Mouse (Mus musculus) adrenal gland, postnatal 36 days (tissue): ENCODE results near the gene Gm21915. TPM values are rescaled to one million over a fixed set of nuclear protein-coding genes. Genes with fewer than 3 reads are reported as not detected.
A peak's percentile ranks its signal among the peaks of the same experiment; 100 is the strongest.

Source experiments
- DNase-seq, 2 experiments: peaks; one replicate each; pipeline ENCODE4 v3.0.0; 2021; ENCODE audit warnings: mixed read lengths in 1 of 2
- long read RNA-seq, 2 experiments: library from polyadenylated mRNA; stranded (forward); transcript quantifications; one replicate each; pipeline ENCODE4 v2.0.0; 2021; ENCODE audit warnings: borderline sequencing depth in 2 of 2
- total RNA-seq, 2 experiments: library from RNA; stranded (reverse); gene quantifications; 2 replicates each; pipeline ENCODE4 v1.2.3; 2021

Gene Gm21915
- total RNA-seq: not detected
- long read RNA-seq, experiment 1: 0 reads
- long read RNA-seq, experiment 2: 0 reads

DNA sequence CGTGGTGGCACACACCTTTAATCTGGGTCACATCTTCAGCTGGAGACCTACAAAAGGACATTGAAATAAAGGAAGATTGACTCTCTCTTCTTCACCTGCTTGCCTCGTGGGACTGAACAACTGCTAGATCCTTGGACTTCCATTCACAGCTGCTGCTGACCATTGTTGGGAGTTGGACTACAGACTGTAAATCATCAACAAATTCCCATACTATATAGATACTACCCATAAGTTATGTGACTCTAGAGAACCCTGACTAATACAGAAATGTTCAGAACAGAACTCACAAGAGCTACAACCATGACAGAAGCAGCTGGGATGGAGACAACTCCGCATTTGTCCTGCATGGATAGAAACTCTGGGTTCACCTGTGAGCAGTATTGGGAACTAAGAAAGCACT is at the start of gene Gm21915:
TSS of gene Gm21915 (plus strand) at position 301 of the 400 bp plus-strand sequence.
- DNase-seq: no peak

DNA sequence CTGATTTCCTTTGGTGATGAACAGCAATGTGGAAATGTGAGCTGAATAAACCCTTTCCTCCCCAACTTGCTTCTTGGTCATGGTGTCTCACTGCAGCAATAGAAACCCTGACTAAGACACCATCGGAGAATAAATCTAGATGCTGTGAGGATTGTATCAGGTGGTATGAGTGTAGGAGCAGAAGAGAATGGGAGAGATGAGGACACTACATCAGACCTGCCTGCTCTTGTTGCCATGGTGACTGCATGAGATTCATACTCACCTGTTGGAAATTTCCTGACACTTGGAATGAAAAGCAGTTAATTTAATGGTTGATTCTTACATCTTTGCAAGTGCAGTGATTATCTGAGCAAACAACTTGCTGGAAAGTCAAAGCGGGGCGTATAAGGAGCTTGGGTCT is 48.1 kb upstream of the Gm21915 start:
- DNase-seq: no peak

DNA sequence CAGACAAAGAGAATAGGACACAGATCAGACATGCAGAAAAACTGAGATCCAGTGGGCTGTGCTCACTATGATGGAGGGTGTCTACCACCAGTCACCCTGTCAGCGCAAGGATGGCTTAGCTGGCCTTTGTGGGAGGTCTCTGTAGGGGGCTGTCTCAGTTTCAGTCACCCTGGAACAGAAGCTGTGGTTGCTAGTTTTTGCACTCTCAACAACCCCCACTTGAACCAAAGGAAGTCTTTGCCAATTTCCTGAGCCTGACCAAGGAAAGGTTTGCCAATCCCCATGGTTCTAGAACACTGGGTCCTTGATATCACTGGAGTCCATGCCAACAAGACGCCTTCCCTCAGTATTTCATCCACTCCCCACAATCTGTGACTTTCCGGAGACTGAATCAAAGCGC is 47.6 kb upstream of the Gm21915 start:
- DNase-seq: no peak

DNA sequence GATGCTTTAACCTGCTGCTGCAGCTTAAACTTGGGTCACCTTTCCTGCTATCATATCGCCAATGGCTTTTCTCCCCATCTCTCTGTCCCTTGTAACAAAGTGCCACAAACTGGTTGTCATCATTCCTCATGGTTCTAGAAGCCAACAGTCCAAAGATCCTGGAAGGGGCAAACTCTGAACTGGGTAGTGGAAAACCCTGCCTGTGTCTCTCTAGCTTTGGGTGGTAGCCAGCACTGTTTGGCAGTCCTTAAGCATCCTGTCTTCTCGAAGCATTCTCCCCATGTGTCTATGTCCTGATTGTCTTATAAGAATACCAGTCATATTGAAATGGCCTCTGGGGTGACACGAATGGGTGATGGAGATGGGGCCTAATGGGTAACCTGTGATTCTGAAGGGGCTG is 45.1 kb upstream of the Gm21915 start:
- DNase-seq: no peak

DNA sequence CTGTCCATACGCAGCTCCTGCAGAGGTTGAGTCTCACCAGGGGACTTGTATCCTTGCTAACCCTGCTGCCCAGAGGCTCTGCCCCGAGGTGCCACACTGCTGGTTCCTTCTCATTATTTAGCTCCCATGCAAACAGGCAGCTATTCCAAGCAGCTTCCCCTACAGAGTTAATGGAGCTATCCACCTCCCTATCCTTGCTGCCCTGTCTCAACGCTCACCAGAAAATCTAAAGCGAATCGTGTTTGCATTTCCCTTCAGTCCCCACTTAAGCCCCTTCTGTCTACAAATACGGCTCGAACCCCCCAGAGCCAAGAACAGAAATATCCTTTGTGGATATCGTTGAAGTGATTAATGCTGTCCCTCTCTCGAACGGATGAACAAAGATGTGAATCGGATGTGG is 43.8 kb upstream of the Gm21915 start:
- no peak for DNase-seq

DNA sequence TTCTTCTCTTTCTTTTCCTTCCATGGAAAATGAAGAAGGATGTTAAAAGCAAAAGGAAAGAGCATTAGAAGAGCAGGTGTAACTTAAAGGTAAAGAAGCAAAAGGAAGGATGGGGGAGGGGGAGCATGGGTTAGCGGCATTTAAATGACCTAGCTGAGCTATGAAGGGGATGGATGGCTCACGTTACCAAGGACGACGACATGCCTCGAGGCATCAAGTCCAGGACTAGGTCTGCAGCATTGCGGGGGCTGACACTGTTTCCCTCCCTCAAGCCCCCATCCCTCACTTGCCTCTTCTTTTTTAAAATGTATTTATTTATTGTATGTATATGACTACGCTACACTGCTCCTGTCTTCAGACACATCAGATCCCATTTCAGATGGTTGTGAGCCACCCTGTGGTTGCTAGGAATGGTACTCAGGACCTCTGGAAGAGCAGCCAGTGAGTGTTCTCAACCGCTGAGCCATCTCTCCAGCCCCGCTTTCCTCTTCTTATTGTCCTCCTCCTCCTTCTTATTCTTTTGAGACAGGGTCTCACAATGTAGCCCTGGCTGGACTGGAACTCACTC is 43.2 kb upstream of the Gm21915 start:
- DNase-seq: no peak

DNA sequence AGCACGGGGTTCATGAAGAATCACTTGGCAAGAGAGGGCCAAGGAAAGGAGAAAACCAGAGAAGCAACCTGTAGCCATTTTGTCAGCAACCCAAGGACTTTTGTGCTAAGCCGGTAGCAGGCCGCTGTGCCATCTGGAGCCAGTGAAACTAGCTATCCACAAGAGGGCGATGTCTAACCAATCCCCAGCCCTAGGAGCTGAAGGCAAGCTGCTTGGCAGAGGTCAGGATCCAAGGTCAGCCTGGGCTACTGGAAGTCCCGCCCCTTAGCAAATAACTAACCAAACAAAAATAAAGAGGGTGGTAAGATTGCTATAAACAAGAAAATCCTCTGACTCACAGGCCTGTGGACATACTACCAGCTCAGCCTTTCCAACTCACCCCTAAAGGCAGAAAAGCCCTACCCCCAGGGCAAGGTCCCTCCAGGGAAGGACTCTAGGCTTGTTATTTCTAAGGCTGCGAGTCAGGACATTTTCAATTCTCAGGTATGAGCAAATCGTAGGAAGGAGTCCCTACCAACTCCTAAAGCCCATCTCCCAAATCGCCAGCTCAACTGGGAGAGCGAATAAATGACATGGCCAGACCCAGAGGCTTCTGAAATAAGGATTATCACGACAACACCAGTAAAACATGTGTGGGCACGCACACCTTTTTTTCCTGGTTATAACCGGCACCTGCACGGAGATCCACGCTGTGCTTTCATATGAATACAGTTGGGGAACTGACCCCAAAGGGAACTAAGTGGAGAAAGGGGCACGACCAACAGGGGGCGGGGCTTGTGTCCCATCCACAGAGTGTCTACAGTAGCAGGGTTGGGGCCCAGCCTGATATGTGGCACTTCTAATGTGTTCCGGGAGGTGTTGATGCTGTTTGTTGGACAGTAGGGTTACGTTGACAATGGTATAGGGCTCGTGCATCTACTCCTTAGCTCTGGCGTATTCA is 42.0 kb upstream of the Gm21915 start:
- DNase-seq: peak; percentile 74 to 75

DNA sequence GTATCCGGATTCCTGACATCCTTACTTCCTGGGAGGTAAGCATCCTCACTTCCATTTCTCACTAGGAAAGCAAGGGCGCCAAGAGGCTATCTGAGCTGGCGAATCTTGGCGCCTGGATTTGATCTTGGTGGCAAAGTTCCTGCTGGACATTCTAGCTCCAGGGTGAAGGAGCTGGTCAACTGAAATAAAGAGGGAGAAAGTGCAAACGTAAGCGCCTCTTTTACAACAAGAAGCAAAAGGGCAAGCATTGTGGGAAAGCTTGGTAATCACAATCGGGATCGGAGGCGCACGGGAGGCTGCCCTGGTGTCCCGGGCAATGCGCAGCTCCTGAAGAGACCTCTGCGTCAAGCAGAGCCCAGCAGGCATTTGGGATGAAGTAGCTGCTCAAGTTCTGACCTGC is 41.0 kb upstream of the Gm21915 start:
- DNase-seq: no peak

DNA sequence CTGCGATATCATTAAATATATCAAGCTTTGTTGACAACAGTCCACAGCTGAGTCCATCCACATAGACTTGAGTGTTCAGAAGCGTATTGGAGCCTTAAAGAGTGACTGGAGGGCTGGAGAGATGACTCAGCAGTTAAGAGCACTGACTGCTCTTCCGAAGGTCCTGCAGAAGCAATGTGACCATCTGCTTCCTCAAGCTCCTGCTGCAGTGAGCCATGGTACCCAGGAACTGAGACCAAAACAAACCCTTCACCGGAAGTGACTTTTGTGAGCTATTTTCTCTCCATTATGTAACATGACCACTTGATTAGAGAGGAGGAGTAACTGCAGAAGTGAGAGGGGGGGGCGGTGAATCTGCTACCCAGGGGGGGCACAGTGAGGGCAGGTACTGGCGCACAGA is 39.3 kb upstream of the Gm21915 start:
- DNase-seq: no peak

DNA sequence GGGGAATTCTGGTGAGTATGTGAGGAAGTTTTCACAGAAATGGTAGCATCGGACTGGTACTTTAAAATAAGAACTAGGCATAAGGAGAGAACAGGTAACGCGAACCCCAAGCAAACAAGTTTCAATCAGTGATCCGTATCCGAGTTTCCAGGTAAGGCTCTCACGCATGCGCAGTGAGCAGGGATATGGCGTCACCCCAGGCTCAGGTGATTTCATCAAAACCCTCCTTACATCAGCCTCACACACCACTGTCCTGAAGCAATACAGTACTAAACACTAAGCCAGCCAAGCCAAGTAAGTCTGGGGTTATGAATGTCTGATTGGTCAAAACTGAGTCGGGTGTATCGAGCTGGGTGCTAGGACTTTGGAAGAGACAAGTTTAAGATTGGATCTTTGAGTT is 38.9 kb upstream of the Gm21915 start:
- no peak for DNase-seq

DNA sequence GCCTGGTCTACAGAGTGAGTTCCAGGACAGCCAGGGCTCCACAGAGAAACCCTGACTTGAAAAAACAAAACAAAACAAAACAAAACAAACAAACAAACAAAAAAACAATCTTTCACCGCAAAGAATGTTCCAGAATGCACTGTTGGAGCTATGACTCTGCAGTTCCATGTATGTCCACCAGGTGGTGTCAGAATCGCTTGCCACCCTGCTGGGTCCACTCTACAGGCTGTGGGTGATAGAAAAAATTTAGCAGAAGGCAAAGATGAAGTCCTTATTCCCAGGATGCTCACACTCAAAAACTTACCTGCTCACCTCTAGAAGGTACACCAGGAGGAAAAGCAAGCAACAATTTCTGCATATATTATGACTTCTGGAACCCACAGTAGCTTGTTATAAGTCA is 34.4 kb upstream of the Gm21915 start:
- peak; percentile 71 to 72 for DNase-seq

DNA sequence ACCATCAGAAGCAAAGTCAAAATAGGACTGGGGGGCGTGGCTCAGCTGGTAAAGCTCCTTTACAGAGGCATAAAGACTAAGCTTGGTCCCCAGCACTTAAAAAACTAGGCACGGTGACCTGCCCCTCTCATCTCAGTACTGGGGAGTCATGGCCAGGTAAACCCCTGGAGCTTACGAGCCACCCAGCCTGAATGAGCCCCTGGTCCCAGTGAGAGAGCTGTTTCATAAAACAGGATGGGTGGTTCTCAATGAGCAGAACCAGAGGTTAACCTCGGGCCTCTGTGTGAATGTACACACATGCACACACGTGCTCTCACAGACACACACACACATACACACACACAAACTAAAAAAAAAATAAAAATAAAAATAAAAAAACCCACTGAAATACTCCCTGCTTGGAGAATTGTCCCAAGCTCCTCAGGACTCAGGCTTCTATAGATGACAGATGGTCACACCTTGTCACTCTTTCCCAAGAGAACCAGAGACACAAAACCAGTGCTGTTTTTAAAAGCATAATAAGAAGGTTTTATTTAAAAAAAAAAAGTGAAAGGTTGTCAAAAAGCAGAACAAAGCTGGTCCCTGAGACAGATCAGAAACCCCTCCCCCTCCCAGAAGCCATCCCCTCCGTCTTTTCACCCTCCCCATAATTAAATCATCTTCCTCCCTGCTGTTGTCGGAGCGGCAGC is 32.6 kb upstream of the Gm21915 start:
- no peak for DNase-seq

DNA sequence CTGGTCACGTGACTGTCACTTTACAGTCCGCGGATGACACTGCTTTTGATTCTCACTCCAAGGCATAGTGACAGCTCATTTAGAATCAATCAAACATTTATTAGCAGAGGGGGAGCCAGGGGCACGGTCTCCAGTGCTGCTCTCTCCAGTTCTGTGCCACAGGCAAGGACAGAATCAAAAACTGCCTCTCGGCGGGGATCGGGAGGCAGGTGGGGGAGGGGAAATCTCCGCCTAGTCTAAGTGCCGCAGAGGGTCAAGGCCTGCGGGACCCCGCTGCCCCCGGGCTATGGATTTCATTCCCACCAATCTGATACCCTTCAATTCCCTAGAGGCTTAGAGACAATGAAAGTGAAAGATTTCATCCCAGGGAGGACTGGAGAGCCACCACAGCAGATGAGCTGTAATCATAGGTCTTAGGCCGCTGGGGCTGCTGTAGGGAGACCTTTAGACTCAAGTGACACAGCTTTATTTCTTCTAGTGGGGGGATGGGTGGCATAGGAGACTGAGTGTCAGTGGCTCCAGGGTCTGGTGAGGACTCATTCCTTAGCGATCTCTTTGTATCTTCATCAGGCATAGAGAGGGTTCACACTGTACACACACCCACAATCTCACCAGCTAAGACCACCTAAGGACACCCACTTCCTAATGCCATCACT is 31.9 kb upstream of the Gm21915 start:
- DNase-seq: peak; percentile 37 to 53

DNA sequence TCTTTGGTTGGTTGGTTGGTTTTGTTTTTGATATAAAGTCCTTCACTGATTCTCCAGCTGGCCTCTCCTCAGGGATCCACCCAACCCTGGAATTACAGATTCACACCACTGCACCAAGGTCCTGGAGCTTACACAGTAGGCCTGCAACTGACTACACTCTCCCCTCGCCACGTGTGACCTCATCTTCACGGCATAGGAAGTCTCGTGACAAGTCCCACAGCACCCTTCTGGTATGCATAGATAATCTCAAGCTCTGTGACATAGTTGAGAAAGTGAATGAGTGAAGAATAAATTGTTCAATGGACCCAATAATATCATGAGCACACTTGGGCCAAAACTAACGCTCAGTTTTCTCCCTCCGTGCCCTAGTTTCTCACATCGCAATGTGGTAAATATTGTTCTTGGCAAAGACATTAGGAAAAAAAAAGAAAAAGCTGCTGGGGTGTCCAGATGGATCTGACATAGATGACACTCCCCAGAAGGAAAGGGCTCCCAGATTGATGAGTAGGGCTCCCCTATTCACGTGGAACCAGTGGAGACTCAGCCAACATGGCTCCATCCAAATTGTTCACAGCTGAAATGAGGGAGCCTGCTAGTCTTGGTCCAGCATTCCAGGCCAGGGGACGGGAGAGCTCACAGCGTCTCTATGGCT is 30.8 kb upstream of the Gm21915 start:
- no peak for DNase-seq

DNA sequence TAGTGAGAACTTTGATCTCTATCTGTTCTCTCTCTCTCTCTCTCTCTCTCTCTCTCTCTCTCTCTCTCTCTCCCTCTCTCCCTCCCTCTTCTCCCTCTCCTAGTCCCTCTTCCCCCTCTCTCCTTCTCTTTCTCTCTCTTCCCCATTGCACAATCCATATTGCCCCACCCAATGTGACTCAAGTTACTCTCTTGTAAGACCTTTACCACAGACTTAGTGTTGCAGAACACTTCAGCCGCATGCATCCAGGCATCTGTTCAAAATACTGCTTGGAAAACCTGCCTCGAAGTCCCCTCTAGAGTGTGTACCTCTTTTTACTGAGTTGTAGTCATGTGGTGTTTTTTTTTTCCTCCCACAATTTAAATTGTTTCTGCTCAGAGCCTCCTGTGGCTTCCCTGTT is 29.1 kb upstream of the Gm21915 start:
- DNase-seq: no peak

DNA sequence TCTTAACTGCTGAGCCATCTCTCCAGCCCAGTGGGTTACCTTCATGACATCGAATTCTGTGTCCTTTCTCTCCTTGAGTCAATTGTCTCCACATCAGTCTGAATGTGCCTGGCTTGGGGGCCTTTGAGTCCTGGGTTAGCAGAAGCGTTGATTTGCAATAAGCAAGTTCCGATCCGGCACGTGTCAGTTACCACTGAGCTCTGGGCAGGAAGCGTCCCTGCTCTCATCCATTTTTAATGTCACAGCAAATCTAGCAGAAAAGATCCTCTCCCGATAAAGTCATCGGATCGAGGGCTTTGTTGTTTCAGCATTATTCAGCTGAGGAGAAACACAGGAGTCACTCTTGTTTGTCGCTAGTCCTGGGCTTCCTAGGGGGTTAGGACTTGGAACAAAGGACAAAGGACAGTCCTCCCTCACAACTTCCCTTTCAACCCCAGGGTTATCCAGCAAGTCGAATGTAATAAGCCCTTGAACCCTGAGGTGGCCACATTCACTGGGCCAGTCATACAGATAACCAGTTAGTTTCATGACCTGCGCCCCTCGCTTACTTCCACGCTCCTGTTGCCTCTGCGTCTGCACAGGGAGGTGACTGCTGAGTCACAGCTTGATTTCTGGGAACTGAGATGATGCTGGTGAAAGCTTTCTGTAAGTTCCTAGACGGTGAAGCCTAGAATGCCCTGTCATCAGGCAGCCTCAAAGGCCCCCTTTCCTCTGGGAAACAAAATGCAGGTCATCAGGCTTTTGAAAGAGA is 27.8 kb upstream of the Gm21915 start:
- DNase-seq: peak in 1 of 2 experiments; percentile 17

DNA sequence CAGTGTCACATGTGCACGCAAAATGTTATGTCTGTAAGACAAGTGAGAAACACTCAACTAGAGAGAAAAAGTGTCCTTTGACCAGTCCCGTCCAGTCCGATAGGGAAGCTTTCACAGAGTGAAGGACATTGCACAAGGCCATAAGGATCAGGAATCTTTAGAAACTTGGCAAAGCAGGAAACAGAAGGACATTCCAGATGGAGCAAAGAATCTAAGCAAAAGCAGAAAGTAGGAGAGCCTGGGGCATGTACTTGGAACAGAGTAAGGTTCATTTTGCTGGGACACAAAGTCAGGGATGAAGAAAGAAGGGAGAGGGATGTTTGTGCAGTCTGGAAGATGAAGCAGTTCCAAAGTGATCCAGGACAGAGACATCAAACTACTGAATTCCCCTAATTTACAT is 21.0 kb upstream of the Gm21915 start:
- no peak for DNase-seq

DNA sequence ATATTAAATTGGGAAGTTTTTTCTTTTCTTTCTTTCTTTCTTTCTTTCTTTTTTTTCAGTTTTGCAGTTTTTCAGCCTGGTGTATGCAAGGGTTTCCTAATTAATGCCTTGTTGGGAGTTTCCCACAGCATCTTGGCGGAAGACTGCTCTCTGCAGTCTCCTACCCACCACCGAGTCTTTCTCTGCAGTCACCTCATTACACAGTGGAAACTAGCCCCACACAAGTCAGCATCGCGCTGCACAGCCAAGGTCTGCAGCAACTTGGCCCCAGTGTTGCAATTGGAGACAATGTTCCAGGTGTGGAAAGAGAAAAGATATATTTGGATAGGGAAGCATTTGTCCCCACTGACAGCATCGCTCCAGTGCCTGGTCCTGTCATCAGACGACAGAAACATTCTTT is 20.4 kb upstream of the Gm21915 start:
- no peak for DNase-seq

DNA sequence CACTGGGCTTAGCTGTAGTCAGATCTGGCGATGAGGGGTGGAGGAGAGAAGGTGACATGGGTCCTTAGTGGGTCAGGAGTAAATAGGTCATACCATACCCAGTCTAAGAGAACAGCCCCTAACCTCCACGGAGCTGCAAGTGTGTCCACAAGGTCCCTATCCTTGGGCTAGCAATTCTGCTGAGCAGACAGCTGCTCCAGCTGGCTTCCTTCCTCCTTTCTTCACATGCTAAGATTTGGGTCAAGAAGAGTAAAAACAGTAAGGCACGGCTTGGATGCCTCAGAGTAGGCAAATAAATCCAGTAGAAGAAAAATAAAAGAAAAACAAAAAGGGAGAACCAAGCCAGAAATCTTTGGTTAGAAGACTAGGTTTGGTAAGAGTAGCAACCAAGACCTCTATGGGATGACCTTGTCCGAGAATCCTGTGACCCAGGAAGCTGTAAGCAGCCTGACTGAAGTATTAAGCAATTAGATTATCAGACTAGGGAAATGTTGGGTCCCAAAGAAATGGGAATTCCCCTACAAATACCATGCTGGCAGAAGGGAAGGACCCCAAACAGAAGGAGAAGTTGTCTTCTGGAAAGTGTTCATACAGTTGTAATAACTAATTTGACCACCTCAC is 19.1 kb upstream of the Gm21915 start:
- no peak for DNase-seq

DNA sequence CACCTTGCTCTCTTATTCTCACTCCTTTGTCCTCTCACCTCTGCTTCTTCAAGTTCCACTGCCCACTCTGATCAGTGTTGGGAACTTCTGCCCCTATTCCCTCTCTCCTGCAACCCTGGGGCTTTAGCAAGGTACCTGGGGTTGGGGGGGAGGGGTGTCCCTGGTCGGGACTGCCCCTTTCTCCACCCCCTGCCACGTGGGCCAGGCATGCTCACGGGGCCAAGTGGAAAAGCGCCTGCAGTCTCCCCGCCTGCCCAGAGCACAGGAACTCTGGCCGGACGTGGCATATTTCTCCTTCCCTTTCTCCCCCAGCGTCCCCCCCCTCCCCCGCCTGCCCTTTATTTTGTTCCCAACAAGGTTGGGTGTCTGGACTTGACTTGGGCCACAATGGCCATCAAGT is 17.7 kb upstream of the Gm21915 start:
- no peak for DNase-seq
